Mouse (Mus musculus) cerebellum, postnatal 4 days (tissue): ENCODE results near the gene Vmn2r97.
"Not testable (repeated sequence)": the region's sequence is repeated elsewhere in the genome, so short reads cannot be mapped to it uniquely, and the experiment has no call there.

Experiments
- DNase-seq, 2 experiments: peaks; one replicate each; pipeline ENCODE4 v3.0.0; 2022; ENCODE audit warnings: low spot score in 2 of 2, mixed read lengths in 1 of 2

Vmn2r97 gene

DNA sequence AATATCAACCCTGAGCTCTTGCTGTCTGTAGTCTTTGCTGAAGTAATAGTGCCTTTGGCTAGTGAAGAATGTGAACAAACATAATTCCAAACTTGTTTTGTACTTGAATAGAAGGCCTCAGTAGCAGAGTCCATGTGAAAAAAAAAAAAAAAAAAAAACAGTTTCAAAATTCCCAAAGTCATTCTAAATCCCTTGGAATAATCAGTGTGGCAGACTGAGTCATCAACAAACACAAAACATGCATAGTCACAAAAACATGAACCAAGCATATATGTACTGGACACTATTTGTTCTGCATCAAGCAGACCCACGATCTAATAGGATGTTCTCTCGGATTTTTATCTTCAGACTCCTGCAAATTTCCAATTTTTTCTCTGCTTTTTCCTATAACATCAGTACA is at the start of gene Vmn2r97:
Vmn2r97 (plus strand) TSS at position 301 of the 400 bp plus-strand sequence.
- not testable (repeated sequence) for DNase-seq

- DNase-seq, result not testable (repeated sequence)
Measured at GRCm38 (mm10) chr17:18882436-18882835, 31.7 kb upstream of the Vmn2r97 start.

DNA sequence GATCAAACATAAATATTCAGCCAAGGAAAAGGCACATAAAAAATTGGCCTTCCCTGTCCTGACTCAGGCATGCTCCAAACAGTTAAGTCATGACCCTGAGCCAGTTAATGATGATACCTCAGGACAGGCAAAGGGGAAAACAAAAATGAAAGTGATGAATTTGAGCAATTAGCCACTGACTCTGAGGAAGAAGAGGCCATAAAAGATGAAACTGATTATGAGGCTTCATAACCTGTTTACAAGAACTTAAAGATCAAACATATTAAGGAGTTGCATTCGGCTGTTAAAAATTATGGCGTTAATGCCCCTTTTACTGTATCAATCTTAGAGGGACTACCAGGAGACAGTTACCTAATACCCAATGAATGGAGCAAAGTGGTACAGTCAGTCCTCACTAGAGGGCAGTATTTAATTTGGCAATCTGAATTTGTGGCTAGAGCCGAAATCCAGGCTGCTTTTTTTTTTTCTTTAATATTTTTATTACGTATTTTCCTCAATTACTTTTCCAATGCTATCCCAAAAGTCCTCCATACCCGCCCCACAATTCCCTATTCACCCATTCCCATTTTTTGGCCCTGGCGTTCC is 24.3 kb upstream of the Vmn2r97 start:
- no peak for DNase-seq

GRCm38 (mm10) chr17:18957800-18958199 is 43.7 kb downstream of the Vmn2r97 start:
- DNase-seq, result not testable (repeated sequence)

DNA sequence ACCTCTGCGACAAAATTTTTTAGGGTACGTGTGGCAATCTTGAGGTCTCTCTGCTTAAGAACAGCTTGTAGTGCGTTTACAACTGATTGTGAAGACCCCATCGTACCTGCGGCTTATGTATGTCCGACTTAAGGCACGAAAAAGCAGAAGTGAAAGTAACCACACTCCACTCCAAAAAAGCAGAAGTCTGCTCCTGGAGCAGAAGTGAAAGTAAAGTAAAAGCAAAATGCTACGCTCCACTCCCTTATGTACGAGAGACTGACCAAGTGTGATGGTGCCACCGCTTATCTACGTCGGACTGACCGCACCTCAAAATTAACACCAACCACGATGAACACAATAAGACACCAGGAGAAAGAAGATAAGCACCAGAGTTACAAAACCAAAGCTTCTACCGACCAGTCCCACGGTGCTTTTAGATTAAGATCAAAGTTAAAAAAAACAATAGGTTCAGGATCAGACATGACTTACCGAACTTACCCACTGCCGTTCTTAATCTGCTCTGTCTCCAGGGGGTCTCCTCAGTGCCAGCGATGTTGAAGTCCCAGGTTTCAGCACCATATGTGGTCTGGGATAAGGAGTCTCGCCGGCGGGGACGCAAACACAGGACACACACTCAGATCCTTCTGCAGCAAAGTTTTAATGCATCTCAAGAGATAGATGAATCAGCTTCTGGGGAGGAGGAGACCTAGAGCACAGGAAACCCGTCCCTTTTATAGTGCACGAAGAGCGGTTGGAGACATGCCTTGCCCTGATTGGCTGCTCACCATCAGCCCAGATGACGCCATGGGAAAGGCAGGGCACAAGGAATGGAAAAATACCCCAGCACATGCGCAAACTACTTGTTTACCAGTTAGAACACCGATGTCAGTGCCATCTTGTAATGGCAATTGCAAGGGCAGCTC is 54.5 kb downstream of the Vmn2r97 start:
- DNase-seq, result no peak
